Mouse (Mus musculus): ENCODE measurements at regions not wholly inside any gene's neighbourhood (a gene's known extent, or its start where the extent isn't known, plus 50 kb on each side); places are given as distances from the start of the nearest gene placed in this dataset.

DNA sequence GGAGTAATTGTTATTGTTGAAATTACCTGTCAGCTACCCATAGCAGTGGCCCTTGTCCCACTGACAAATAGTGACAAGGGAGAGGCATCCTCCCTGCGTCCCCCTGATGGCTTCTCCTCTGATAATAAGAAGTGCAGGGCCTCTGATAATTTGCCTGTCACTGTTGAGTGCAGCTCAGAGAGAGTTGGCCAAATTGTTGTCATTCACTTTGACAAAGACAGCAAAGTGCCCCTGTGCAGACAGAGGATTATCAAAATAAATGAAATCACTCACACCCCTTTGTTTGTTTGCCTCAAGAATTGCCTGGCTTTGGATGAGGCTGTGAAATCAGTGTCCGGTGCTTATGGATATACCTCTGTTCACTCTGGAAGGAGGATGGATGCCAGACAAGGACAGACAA is 266.3 kb downstream of the Meis1 start:
- Histone ChIP-seq H3K4me1 (ENCODE audit: control insufficient read depth, insufficient read depth, low read length) (0 out of 2 replicates have a peak, but pooled peaks cover 2% of the 10 kb centered on the region), H3K27ac (ENCODE audit: insufficient read depth, low read depth, low read length) (peak overlapping the region; percentile 66; the same call in 1 of the 2 replicates), H3K4me3 (ENCODE audit: insufficient read depth, low read depth, low read length) (no peak overlapping the region)
- 75% methylated on average over 2 of the region's 2 CpGs for WGBS
- TF ChIP-seq CTCF (IDR thresholded peaks at IDR 0.05; ENCODE audit: insufficient read depth, low read depth, low read length) (no peak), POLR2A (IDR thresholded peaks at IDR 0.05; ENCODE audit: insufficient read depth, low read depth, low read length) (no peak)

DNA sequence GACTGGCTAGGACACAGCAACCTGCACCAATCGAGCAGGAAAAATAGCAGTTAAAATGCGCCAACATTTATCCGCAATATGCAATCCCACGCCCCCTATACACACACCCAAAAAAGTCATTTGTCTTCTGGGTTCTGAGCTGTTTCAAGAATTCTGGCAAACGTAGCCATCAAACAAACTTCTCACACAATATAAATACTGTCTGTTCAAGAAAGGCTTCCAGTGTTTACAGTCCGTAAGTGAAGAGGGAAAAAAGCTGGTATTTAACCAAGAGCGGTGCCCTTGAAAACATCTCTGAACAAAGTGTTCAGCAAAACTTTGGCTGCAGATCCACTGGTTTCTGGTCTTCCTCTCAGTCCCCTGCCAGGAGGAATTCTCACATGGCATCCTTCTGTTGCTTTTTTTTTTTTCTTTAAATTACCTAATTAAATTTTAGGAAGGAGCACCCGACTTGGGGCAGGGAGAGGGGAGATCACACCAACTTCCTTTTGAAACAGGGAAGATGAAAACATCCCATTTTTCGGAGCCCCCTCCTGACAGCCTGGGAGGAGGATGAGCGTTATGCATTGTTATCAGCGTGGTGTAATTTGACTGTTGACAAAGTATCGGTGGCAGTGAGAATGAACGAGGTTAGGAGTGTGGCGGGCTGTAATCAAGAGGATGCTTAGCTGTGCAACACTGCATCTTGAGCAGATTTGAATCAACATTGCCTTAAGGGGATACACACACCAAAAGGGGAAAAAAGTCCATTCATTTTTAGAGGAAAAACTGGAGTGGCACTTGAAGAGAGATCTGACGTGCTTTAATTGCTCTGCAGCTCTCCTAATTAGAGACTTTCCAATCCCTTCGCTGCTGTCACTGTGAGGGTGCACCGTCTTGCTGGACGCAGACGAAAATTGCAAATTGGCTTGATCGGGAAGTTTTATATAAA is 267.6 kb downstream of the Meis1 start:
- 10% methylated on average over 20 of the region's 20 CpGs for WGBS
- H3K27ac ChIP-seq (ENCODE audit: insufficient read depth, low read depth, low read length) = peak overlapping the region; percentile 69
- 0 out of 2 replicates have a peak, but pooled peaks cover 2% of the 10 kb centered on the region for H3K4me1 ChIP-seq (ENCODE audit: control insufficient read depth, insufficient read depth, low read length)
- no peak for TF ChIP-seq POLR2A (IDR thresholded peaks at IDR 0.05; ENCODE audit: insufficient read depth, low read depth, low read length)
- no peak for TF ChIP-seq CTCF (IDR thresholded peaks at IDR 0.05; ENCODE audit: insufficient read depth, low read depth, low read length)
- peak overlapping the region; percentile 16 for H3K4me3 ChIP-seq (ENCODE audit: insufficient read depth, low read depth, low read length)

DNA sequence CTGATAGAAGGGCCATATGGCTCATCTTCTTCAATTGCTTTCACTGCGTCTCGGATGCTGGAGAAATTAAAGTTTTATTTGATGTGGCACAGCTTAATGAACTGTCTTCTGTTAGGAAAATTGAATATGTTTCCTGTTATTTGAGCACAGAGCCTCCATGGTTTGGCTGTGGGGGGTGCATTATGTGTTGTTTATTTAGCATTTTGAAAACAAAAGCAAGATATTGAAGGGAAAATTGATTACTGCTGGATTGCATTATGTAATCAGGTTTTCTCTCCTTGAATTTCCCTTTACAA is 268.8 kb downstream of the Meis1 start:
- Histone ChIP-seq H3K4me3 (ENCODE audit: insufficient read depth, low read depth, low read length) (no peak overlapping the region), H3K27ac (ENCODE audit: insufficient read depth, low read depth, low read length) (no peak overlapping the region), H3K4me1 (ENCODE audit: control insufficient read depth, insufficient read depth, low read length) (0 out of 2 replicates have a peak, but pooled peaks cover 2% of the 10 kb centered on the region)
- no peak for TF ChIP-seq POLR2A (IDR thresholded peaks at IDR 0.05; ENCODE audit: insufficient read depth, low read depth, low read length)
- TF ChIP-seq CTCF (IDR thresholded peaks at IDR 0.05; ENCODE audit: insufficient read depth, low read depth, low read length) = no peak
- 39% methylated on average over 2 of the region's 2 CpGs for WGBS

DNA sequence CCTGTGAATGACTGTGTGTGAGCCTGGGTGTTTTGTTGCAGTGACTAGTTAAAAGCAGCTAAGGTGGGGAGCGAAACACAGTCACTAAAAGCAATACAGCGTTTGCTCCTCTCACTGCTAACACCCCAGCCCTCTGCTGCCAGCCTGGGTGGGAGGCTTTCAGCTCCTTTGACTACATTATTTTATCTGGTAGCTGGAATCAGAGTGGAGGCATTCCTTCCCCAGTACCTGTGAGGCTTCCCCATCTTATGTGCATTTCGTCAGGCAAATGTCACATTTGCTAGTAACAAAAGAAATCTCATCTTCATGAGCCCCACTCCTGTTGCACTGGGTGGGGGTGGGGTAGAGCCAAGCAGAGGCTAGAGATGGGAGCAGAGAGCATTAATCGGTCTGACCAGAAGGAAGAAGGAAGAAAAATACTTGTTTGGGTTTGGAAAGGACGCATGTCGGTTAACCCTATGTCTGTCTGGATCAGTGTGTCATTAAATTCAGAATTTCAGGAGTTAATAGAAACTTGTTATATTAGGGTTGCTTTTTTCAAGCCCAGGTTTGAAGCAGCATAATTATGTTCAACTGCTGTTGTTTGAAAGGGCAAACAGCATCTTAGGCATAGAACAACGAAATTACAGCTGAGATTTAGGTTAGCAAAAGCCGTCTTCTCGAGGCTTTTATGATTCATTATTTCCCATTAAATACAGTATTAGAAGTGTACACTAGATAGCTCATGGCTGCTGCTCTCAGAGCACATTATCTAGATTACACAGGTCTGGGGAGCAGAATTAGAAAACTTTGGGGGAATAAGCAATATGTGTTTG is 269.3 kb downstream of the Meis1 start:
- Histone ChIP-seq H3K4me1 (ENCODE audit: control insufficient read depth, insufficient read depth, low read length) (0 out of 2 replicates have a peak, but pooled peaks cover 2% of the 10 kb centered on the region), H3K27ac (ENCODE audit: insufficient read depth, low read depth, low read length) (peak overlapping the region; percentile 83; the same call in 1 of the 2 replicates), H3K4me3 (ENCODE audit: insufficient read depth, low read depth, low read length) (no peak overlapping the region)
- TF ChIP-seq CTCF (IDR thresholded peaks at IDR 0.05; ENCODE audit: insufficient read depth, low read depth, low read length) = no peak
- TF ChIP-seq POLR2A (IDR thresholded peaks at IDR 0.05; ENCODE audit: insufficient read depth, low read depth, low read length) = no peak
- WGBS = 50% methylated on average over 9 of the region's 9 CpGs

DNA sequence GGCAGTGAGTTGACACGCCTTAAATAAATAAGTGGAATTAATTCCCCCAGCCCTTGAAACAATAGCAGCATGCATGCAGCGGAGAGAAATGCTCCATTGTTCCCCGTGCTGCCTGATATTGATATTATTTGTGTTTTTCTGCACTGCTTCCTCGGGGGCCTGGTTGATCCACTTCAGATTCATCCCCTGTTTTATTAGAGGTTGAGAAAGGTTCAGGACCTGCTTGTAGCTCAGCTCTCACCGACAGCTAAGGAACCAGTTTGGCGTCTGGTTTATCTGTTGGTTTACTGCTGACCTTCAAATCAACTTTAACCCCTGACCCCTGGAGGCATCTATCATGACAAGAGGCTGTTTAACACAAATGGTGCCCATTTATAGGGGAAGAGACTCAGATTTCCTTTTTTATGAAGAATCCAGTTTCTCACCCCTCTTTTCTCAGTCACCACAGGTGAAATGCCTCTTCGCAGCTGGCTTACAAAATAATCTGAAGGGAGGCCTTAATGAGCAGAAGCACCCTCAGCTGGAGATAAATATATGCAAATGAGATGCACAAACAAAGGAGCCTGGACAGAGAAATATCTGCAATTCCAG is 270.8 kb downstream of the Meis1 start:
- Histone ChIP-seq H3K27ac (ENCODE audit: insufficient read depth, low read depth, low read length) (no peak overlapping the region; the same call in 1 of the 2 replicates), H3K4me3 (ENCODE audit: insufficient read depth, low read depth, low read length) (no peak overlapping the region), H3K4me1 (ENCODE audit: control insufficient read depth, insufficient read depth, low read length) (0 out of 2 replicates have a peak, but pooled peaks cover 2% of the 10 kb centered on the region)
- 66% methylated on average over 7 of the region's 7 CpGs for WGBS
- no peak for TF ChIP-seq POLR2A (IDR thresholded peaks at IDR 0.05; ENCODE audit: insufficient read depth, low read depth, low read length)
- TF ChIP-seq CTCF (IDR thresholded peaks at IDR 0.05; ENCODE audit: insufficient read depth, low read depth, low read length) = no peak

DNA sequence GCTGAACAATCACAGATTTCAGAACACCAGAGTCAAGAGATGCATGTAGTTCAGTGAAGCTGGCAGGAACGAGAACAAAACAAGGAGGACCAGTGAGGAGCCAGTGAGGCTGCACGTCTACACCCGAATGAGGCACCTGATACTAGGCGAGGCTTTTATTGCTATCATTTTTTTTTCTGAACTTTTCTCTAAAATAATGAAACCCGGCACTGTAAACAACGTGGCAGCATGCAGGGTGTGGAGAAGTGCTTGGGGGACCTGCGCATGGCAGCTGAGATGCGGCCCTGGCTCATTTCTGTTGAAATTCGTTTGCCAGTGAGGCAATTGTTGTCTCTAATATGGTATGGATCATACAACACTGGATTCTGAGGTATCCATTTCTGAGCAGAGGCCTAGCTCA is 271.4 kb downstream of the Meis1 start:
- Histone ChIP-seq H3K27ac (ENCODE audit: insufficient read depth, low read depth, low read length) (no peak overlapping the region), H3K4me3 (ENCODE audit: insufficient read depth, low read depth, low read length) (no peak overlapping the region), H3K4me1 (ENCODE audit: control insufficient read depth, insufficient read depth, low read length) (0 out of 2 replicates have a peak, but pooled peaks cover 2% of the 10 kb centered on the region)
- WGBS = 85% methylated on average over 9 of the region's 9 CpGs
- TF ChIP-seq POLR2A (IDR thresholded peaks at IDR 0.05; ENCODE audit: insufficient read depth, low read depth, low read length) (no peak), CTCF (IDR thresholded peaks at IDR 0.05; ENCODE audit: insufficient read depth, low read depth, low read length) (no peak)

DNA sequence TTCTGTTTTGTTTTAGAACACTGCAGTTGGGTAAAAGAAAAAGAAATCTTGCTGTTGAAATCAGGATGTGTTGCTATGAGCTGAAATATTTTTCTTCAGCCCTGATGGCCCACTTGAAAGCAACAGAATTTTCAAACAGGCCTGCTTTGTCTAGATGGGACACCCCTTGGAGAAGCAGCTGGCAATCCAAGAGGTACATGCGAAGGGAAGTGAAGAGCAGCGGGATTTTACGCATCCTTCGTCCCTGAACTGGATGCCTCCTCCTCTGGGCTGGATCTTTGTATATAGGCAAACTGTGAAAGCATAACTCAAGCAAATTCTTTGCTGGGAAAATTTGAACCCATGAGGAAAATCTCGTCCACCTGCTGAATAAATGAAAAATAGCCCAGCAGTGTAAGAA is 272.3 kb downstream of the Meis1 start:
- 0 out of 2 replicates have a peak, but pooled peaks cover 2% of the 10 kb centered on the region for H3K4me1 ChIP-seq (ENCODE audit: control insufficient read depth, insufficient read depth, low read length)
- no peak overlapping the region for H3K27ac ChIP-seq (ENCODE audit: insufficient read depth, low read depth, low read length)
- H3K4me3 ChIP-seq (ENCODE audit: insufficient read depth, low read depth, low read length) = no peak overlapping the region
- no peak for TF ChIP-seq POLR2A (IDR thresholded peaks at IDR 0.05; ENCODE audit: insufficient read depth, low read depth, low read length)
- 88% methylated on average over 5 of the region's 5 CpGs for WGBS

DNA sequence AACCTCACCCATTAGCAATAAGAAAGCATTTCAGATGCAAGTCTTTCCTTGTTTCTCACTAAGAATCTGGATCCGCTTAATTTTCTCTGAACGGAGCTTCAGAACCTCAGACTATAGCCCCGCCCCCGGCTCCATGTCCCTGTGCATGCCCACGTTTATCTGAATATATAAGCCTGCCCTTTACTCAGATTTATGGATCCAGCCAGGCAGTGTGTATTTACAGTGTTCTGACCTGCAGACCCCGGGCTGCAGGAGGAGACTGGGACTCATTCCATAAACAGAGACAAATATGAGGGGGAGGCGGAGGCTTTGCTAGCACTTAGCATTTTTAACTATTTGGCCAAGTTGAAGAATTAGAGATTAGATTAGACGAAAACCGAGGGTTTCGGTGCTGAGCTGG is 272.9 kb downstream of the Meis1 start:
- Histone ChIP-seq H3K27ac (ENCODE audit: insufficient read depth, low read depth, low read length) (no peak overlapping the region), H3K4me1 (ENCODE audit: control insufficient read depth, insufficient read depth, low read length) (0 out of 2 replicates have a peak, but pooled peaks cover 2% of the 10 kb centered on the region), H3K4me3 (ENCODE audit: insufficient read depth, low read depth, low read length) (no peak overlapping the region)
- no peak for TF ChIP-seq CTCF (IDR thresholded peaks at IDR 0.05; ENCODE audit: insufficient read depth, low read depth, low read length)
- WGBS = 36% methylated on average over 10 of the region's 10 CpGs

All from olfactory bulb, adult 2 months (tissue).